Mouse (Mus musculus): ENCODE measurements around the gene Ier5. TPM values are rescaled to one million over a fixed set of nuclear protein-coding genes. Genes with fewer than 3 reads are reported as not detected.

Gene Ier5
- polyA plus RNA-seq, 1 experiment from 2014 or later = 4.8 TPM

Other genes with a start within 250 kb of the Ier5 start
- 0.85 and 0.87 TPM in 2 replicates for gene Cacna1e, start 215.1 kb downstream of the Ier5 start, polyA plus RNA-seq (2015; fragmentation: Nextera tagmentation; extraction: Ambion mirVana)
- gene Mr1, start 47.2 kb upstream of the Ier5 start, polyA plus RNA-seq (2015; fragmentation: Nextera tagmentation; extraction: Ambion mirVana) = 5.4 and 5.9 TPM in 2 replicates
- gene Stx6, start 59.1 kb upstream of the Ier5 start, polyA plus RNA-seq (2015; fragmentation: Nextera tagmentation; extraction: Ambion mirVana) = 52.9 and 54.2 TPM in 2 replicates
- 1.7 and 2.2 TPM in 2 replicates for gene BC034090, start 144.8 kb upstream of the Ier5 start, polyA plus RNA-seq (2015; fragmentation: Nextera tagmentation; extraction: Ambion mirVana)